Mouse (Mus musculus) stomach, postnatal 0 days (tissue): ENCODE measurements around the gene Cdr1. TPM values are rescaled to one million over a fixed set of nuclear protein-coding genes. Genes with fewer than 3 reads are reported as not detected.

Experiments
- ATAC-seq: fragments of 200-750 bp; cut with Nextera tagmentation; 2 replicates; pipeline ENCODE4 v1.8.0; 2017; ENCODE audit not compliant: low FRiP score, low TSS enrichment
- DNase-seq: peaks from one replicate; pipeline ENCODE4 v3.0.0-alpha.2; 2016; ENCODE audit warnings: low spot score
- H3K27ac ChIP-seq: fragments of 300-500 bp; sonication (generic); replicated peaks from 2 replicates; pipeline ENCODE4 v1.5.1; 2014; ENCODE audit warnings: mild to moderate bottlenecking, control low read depth
- H3K27me3 ChIP-seq: fragments of 300-500 bp; sonication (generic); 2 replicates; pipeline ENCODE4 v1.6.1; 2014; ENCODE audit warnings: low read length; ENCODE audit not compliant: control insufficient read depth, insufficient read depth
- H3K36me3 ChIP-seq: fragments of 300-500 bp; sonication (generic); 2 replicates; pipeline ENCODE4 v1.6.1; 2014; ENCODE audit warnings: low read length, mixed read lengths; ENCODE audit not compliant: control insufficient read depth, insufficient read depth
- H3K4me1 ChIP-seq: fragments of 300-500 bp; sonication (generic); replicated peaks from 2 replicates; pipeline ENCODE4 v1.6.1; 2014; ENCODE audit warnings: antibody characterized with exemption; ENCODE audit not compliant: control insufficient read depth, insufficient read depth
- H3K4me2 ChIP-seq: fragments of 300-500 bp; sonication (generic); replicated peaks from 2 replicates; pipeline ENCODE4 v1.6.1; 2014; ENCODE audit warnings: low read depth, mild to moderate bottlenecking, control low read depth, moderate library complexity
- H3K4me3 ChIP-seq: fragments of 300-500 bp; sonication (generic); 2 replicates; pipeline ENCODE4 v1.5.1; 2014; ENCODE audit warnings: low read depth, low read length, control low read depth
- H3K9ac ChIP-seq: fragments of 300-500 bp; sonication (generic); 2 replicates; pipeline ENCODE4 v1.6.1; 2014; ENCODE audit warnings: mild to moderate bottlenecking, low read length, control low read depth, mixed read lengths
- H3K9me3 ChIP-seq: fragments of 300-500 bp; sonication (generic); 2 replicates; pipeline ENCODE4 v1.6.1; 2016; ENCODE audit warnings: low read length; ENCODE audit not compliant: control insufficient read depth
- CTCF ChIP-seq: IDR thresholded peaks from 2 replicates; pipeline ENCODE4 v1.5.1; 2016; ENCODE audit warnings: antibody characterized with exemption, low read depth, mild to moderate bottlenecking, moderate library complexity
- EP300 ChIP-seq: optimal IDR thresholded peaks from 2 replicates; pipeline ENCODE3; 2016; ENCODE audit warnings: antibody characterized with exemption
- WGBS: fragments of 180-500 bp; shearing (Covaris S2); extraction: QIAGEN DNeasy Blood & Tissue Kit; methylation state at CpG from one replicate; pipeline ENCODE4 v1.1.7; 2014; 5-methylcytosine and 5-hydroxymethylcytosine counted together
- polyA plus RNA-seq: library from polyadenylated mRNA; unstranded; fragments of >200 nt; fragmentation: Nextera tagmentation; extraction: Ambion mirVana; gene quantifications from 2 replicates; pipeline ENCODE4 v1.2.1, GENCODE M21; 2015

Gene Cdr1
- polyA plus RNA-seq = not detected in 2 replicates

DNA sequence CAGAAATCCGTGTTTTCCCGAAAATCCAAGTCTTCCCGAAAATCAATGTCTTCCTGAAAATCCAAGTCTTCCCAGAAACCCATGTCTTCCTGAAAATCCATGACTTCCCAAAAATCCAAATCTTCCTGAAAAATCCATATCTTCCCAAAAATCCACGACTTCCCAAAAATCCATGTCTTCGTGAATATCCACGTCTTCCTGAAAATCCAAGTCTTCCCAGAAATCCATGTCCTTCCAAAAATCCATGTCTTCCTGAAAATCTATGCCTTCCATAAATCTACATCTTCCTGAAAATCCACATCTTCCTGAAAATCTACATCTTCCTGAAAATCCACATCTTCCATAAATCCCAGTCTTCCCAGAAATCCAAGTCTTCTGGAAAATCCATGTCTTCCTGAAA, at the start of gene Cdr1:
Gene Cdr1, minus strand, starts transcription at position 101 of the 400 bp plus-strand sequence.
- no peak for ATAC-seq
- H3K4me3 ChIP-seq = no peak within 1 kb of the TSS
- no peaks in the 10 kb centered on the region for H3K9me3 ChIP-seq
- H3K27ac ChIP-seq = no peak within 1 kb of the TSS
- no peaks in the 10 kb centered on the region for H3K27me3 ChIP-seq
- no peak within 1 kb of the TSS for H3K9ac ChIP-seq
- H3K4me2 ChIP-seq = no peak within 1 kb of the TSS
- 94% methylated on average over 6 of the region's 6 CpGs for WGBS
- TF ChIP-seq CTCF (no peak), EP300 (no peak)
- H3K36me3 ChIP-seq = no peaks in the 10 kb centered on the region
- no peaks in the 10 kb centered on the region for H3K4me1 ChIP-seq
- no peak for DNase-seq

DNA sequence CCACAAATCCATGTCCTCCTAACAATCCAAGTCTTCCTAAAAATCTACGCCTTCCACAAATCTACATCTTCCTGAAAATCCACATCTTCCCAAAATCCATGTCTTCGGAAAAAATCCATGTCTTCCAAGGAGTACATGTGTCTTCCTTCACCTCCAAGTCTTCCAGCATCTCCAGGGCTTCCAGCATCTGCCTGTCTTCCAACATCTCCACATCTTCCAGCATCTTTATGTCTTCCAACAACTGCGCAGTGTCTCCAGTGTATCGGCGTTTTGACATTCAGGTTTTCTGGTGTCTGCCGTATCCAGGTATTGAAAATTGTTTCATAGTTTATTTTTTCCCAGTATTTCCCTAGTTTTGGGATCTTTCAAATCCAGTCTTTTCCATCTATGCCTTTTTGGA, 511 bp upstream of the Cdr1 start:
- ATAC-seq = no peak
- no peak for TF ChIP-seq EP300
- TF ChIP-seq CTCF = no peak

DNA sequence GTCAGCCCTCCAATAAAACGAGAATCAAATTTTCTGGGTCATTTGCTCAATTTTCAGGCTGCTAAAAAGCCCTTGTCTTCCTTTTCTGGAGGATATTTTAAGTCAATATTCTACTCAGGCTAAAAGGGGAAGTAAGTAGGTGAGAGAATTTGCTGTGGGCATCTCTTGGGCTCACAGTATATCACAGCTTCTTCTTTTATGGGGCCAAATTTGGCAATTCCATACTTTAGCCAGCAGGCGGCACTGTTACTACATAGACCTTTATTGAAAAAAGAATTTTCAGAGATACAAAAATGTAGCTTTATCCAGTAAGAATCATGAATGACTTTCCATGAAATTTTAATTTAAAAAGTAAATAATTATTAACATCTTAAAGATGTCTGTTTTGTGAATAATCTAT, 18.8 kb downstream of the Cdr1 start:
- ATAC-seq (no peak), DNase-seq (no peak)
- H3K27me3 ChIP-seq = no peaks in the 10 kb centered on the region
- H3K9ac ChIP-seq = no peak overlapping the region
- H3K9me3 ChIP-seq = no peaks in the 10 kb centered on the region
- no peak for TF ChIP-seq EP300
- peak; percentile 63 for TF ChIP-seq CTCF
- no peak overlapping the region for H3K27ac ChIP-seq
- no peak overlapping the region for H3K4me3 ChIP-seq
- 39% methylated on average over 2 of the region's 2 CpGs for WGBS
- H3K36me3 ChIP-seq = no peaks in the 10 kb centered on the region
- H3K4me2 ChIP-seq = no peak overlapping the region
- no peaks in the 10 kb centered on the region for H3K4me1 ChIP-seq

More for the DNA sequence above, 511 bp upstream of the Cdr1 start:
- WGBS = 95% methylated on average over 6 of the region's 6 CpGs
- Histone ChIP-seq H3K9ac (no peak overlapping the region), H3K4me1 (no peaks in the 10 kb centered on the region), H3K9me3 (no peaks in the 10 kb centered on the region), H3K27ac (no peak overlapping the region), H3K4me2 (no peak overlapping the region), H3K4me3 (no peak overlapping the region), H3K36me3 (no peaks in the 10 kb centered on the region), H3K27me3 (no peaks in the 10 kb centered on the region)
- no peak for DNase-seq

DNA sequence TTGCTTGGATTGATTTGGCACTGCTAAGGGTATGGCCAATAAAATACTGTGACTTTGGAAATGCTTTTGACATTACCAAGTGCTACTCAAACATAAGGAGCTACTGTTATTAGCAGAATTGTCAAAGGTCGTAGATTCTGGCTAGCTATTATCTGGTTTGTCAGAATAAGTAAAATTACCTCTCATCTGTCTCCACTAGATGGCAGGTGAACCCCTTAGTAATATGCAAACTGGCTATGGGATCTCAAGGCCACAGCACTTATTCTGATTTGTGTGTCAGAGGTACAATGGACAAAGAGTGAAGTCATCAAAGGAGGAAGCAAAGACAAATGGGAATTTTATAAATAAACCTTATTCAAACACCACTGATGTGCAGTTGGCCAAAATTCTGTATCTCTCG, 24.1 kb downstream of the Cdr1 start:
- DNase-seq (no peak), ATAC-seq (no peak)
- no peak overlapping the region for H3K9ac ChIP-seq
- no peak overlapping the region for H3K4me3 ChIP-seq
- no peaks in the 10 kb centered on the region for H3K27me3 ChIP-seq
- TF ChIP-seq CTCF (peak; percentile 29), EP300 (no peak)
- no peaks in the 10 kb centered on the region for H3K9me3 ChIP-seq
- H3K27ac ChIP-seq = no peak overlapping the region
- no peaks in the 10 kb centered on the region for H3K4me1 ChIP-seq
- 52% methylated on average over 2 of the region's 2 CpGs for WGBS
- H3K4me2 ChIP-seq = no peak overlapping the region
- H3K36me3 ChIP-seq = no peaks in the 10 kb centered on the region

DNA sequence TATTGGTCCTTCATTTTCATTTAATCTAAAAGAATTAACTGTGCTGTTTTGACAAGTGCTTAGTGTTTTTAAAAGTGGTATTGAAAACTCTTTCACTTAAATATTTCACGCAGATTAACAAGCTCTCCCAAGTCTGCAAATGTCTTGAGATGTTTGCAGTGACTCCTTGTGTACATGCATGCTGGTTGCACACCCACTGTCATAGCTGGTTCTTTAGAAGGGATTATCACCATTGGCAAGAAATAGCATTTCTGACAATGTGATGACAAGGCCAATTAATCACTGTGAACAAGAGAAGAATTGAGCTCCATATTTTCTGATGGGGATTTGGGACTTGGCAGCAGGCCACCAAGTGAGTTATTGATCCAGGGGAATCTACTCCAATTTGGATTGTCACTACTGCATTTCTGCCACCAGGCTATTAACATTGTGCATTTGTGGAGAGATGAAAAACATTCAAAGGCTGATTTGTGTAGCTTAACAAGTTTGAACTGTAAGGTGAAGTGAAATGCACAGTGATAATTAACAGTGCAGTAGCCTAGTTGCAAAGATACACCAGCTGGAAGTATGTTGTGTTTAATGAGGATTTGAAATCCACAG, 30.6 kb downstream of the Cdr1 start:
- no peaks in the 10 kb centered on the region for H3K4me1 ChIP-seq
- H3K27me3 ChIP-seq = no peaks in the 10 kb centered on the region
- no peak for DNase-seq
- no peak for TF ChIP-seq EP300
- TF ChIP-seq CTCF = no peak
- 68% methylated on average over 1 of the region's 1 CpGs for WGBS
- no peaks in the 10 kb centered on the region for H3K36me3 ChIP-seq
- no peaks in the 10 kb centered on the region for H3K9me3 ChIP-seq
- no peak overlapping the region for H3K4me3 ChIP-seq
- H3K4me2 ChIP-seq = no peak overlapping the region
- no peak for ATAC-seq
- no peak overlapping the region for H3K9ac ChIP-seq
- no peak overlapping the region for H3K27ac ChIP-seq

DNA sequence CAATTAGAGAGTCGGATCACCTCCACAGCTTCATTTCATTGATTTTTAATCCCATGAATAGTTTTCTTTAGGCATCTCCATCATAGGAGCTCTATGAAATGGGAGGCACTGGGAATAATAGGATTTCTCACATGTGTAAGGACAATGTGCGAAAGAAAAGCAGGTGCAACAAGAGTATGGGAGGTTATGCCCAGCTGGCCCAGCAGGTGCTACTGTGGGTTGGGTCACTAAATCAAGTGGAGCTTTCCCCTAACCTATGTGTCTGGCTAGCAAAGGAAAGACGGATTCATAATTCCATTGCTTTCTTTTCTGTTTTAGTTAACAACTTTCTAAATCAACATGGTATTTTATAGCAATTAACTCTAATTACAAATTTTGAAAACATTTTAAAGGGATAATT, 31.1 kb downstream of the Cdr1 start:
- DNase-seq (no peak), ATAC-seq (no peak)
- H3K4me2 ChIP-seq = no peak overlapping the region
- TF ChIP-seq CTCF (no peak), EP300 (no peak)
- no peak overlapping the region for H3K27ac ChIP-seq
- no peaks in the 10 kb centered on the region for H3K27me3 ChIP-seq
- H3K9ac ChIP-seq = no peak overlapping the region
- H3K4me3 ChIP-seq = no peak overlapping the region
- H3K4me1 ChIP-seq = no peaks in the 10 kb centered on the region
- WGBS = 83% methylated on average over 3 of the region's 3 CpGs
- H3K9me3 ChIP-seq = no peaks in the 10 kb centered on the region
- H3K36me3 ChIP-seq = no peaks in the 10 kb centered on the region
